Mouse (Mus musculus) G1E (cell line): ENCODE results near the gene Trak2.

Source experiments
- CTCF ChIP-seq: IDR thresholded peaks from 2 replicates; pipeline ENCODE4 v1.5.1; 2012; ENCODE audit warnings: low read depth, low read length, inconsistent platforms, mixed read lengths
- GATA1 ChIP-seq: IDR thresholded peaks from 2 replicates; pipeline ENCODE4 v1.6.1; 2012; ENCODE audit warnings: borderline replicate concordance, low read length, inconsistent platforms, mixed read lengths

GRCm38 (mm10) chr1:58885646-58886045 lies 87.6 kb downstream of the Trak2 start:
- TF ChIP-seq CTCF (no peak), GATA1 (no peak)
